Mouse (Mus musculus) spleen, adult 2 months (tissue): ENCODE results near the gene Odf3b.

Source experiments
- CTCF ChIP-seq: fragments of 200-500 bp; IDR thresholded peaks from 2 replicates; pipeline ENCODE4 v1.5.1; 2011; ENCODE audit warnings: mild to moderate bottlenecking, inconsistent platforms; ENCODE audit not compliant: insufficient read depth, insufficient read length, insufficient replicate concordance; ENCODE audit errors: extremely low read depth
- POLR2A ChIP-seq: fragments of 200-500 bp; IDR thresholded peaks from 2 replicates; pipeline ENCODE4 v1.6.1; 2011; ENCODE audit warnings: low read depth, low read length, inconsistent platforms

DNA sequence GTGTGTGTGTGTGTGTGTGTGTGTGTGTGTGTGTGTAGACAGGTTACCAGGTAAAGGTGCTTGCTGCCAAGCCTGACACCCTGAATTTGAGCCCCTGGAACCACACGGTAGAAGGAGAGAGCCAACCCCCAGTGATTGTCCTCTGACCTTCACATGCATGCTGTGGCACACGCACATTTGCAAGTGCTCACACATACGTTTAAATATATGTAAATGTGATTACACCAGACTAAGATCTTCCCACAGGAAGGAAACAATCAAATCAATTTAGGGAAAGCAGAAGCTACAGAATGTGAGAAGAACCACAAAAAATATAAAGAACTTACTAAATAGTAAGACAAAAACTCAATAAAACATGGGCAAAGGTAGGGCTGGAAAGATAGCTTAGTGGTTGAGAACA lies 38.9 kb downstream of the Odf3b start:
- TF ChIP-seq POLR2A (no peak), CTCF (no peak)
